Mouse (Mus musculus): ENCODE measurements around the gene Usp54. TPM values are rescaled to one million over a fixed set of nuclear protein-coding genes. Genes with fewer than 3 reads are reported as not detected.

Usp54 gene
- polyA plus RNA-seq, 1 experiment from 2014 or later = 21.0 TPM

- Histone ChIP-seq H3K9ac (ENCODE audit: low read length) (no peak overlapping the region), H3K27ac (ENCODE audit: low read depth, low read length) (no peak overlapping the region), H3K4me3 (ENCODE audit: low read depth, low read length) (no peak overlapping the region), H3K36me3 (ENCODE audit: control insufficient read depth, insufficient read depth, low read length) (no peaks in the 10 kb centered on the region; the same call in 1 of the 2 replicates), H3K4me2 (ENCODE audit: low read depth, low read length, severe bottlenecking) (no peak overlapping the region), H3K9me3 (ENCODE audit: control insufficient read depth, low read length) (no peaks in the 10 kb centered on the region), H3K27me3 (ENCODE audit: control insufficient read depth, insufficient read depth, low read length) (no peaks in the 10 kb centered on the region), H3K4me1 (replicated peaks; ENCODE audit: control insufficient read depth, insufficient read depth, low read length) (no peaks in the 10 kb centered on the region)
- ATAC-seq (replicated peaks; ENCODE audit: low FRiP score) = no peak
- peak; percentile 65 for DNase-seq (ENCODE audit: low spot score)
- WGBS = 86% methylated on average over 2 of the region's 2 CpGs
Measured at GRCm38 (mm10) chr14:20672990-20673389, 32.1 kb upstream of the Usp54 start.

- Histone ChIP-seq H3K27ac (ENCODE audit: low read depth, low read length) (no peak within 1 kb of the TSS), H3K9me3 (ENCODE audit: control insufficient read depth, low read length) (no peaks in the 10 kb centered on the region), H3K36me3 (ENCODE audit: control insufficient read depth, insufficient read depth, low read length) (no peaks in the 10 kb centered on the region), H3K27me3 (ENCODE audit: control insufficient read depth, insufficient read depth, low read length) (no peaks in the 10 kb centered on the region), H3K4me1 (replicated peaks; ENCODE audit: control insufficient read depth, insufficient read depth, low read length) (no peaks in the 10 kb centered on the region), H3K4me3 (ENCODE audit: low read depth, low read length) (no peak within 1 kb of the TSS), H3K4me2 (ENCODE audit: low read depth, low read length, severe bottlenecking) (no peak within 1 kb of the TSS), H3K9ac (ENCODE audit: low read length) (no peak within 1 kb of the TSS)
- ATAC-seq (replicated peaks; ENCODE audit: low FRiP score) = no peak
- no peak for DNase-seq (ENCODE audit: low spot score)
- 83% methylated on average over 8 of the region's 8 CpGs for WGBS
Measured at GRCm38 (mm10) chr14:20668154-20668810, 27.4 kb upstream of the Usp54 start, which contains the start of gene Synpo2l. Gene Synpo2l (minus strand): TSS chr14:20668354.

- ATAC-seq (replicated peaks; ENCODE audit: low FRiP score) (no peak), DNase-seq (ENCODE audit: low spot score) (no peak)
- no peaks in the 10 kb centered on the region for H3K9me3 ChIP-seq (ENCODE audit: control insufficient read depth, low read length)
- no peaks in the 10 kb centered on the region for H3K4me1 ChIP-seq (replicated peaks; ENCODE audit: control insufficient read depth, insufficient read depth, low read length)
- 76% methylated on average over 1 of the region's 1 CpGs for WGBS
- H3K9ac ChIP-seq (ENCODE audit: low read length) = no peak overlapping the region
- no peak overlapping the region for H3K27ac ChIP-seq (ENCODE audit: low read depth, low read length)
- H3K36me3 ChIP-seq (ENCODE audit: control insufficient read depth, insufficient read depth, low read length) = no peaks in the 10 kb centered on the region
- no peak overlapping the region for H3K4me2 ChIP-seq (ENCODE audit: low read depth, low read length, severe bottlenecking)
- H3K4me3 ChIP-seq (ENCODE audit: low read depth, low read length) = no peak overlapping the region
- peaks cover under 1% of the 10 kb centered on the region; the same call in 1 of the 2 replicates for H3K27me3 ChIP-seq (ENCODE audit: control insufficient read depth, insufficient read depth, low read length)
Measured at GRCm38 (mm10) chr14:20667469-20667868, 26.6 kb upstream of the Usp54 start.

- no peak overlapping the region for H3K4me3 ChIP-seq (ENCODE audit: low read depth, low read length)
- no peak for ATAC-seq (replicated peaks; ENCODE audit: low FRiP score)
- no peak overlapping the region for H3K27ac ChIP-seq (ENCODE audit: low read depth, low read length)
- no peak for DNase-seq (ENCODE audit: low spot score)
- H3K9me3 ChIP-seq (ENCODE audit: control insufficient read depth, low read length) = no peaks in the 10 kb centered on the region
- H3K4me2 ChIP-seq (ENCODE audit: low read depth, low read length, severe bottlenecking) = no peak overlapping the region
- H3K27me3 ChIP-seq (ENCODE audit: control insufficient read depth, insufficient read depth, low read length) = peaks cover 2% of the 10 kb centered on the region; the same call in 1 of the 2 replicates
- H3K36me3 ChIP-seq (ENCODE audit: control insufficient read depth, insufficient read depth, low read length) = no peaks in the 10 kb centered on the region
- peaks cover 6% of the 10 kb centered on the region for H3K4me1 ChIP-seq (replicated peaks; ENCODE audit: control insufficient read depth, insufficient read depth, low read length)
- H3K9ac ChIP-seq (ENCODE audit: low read length) = no peak overlapping the region
- 54% methylated on average over 3 of the region's 3 CpGs for WGBS
Measured at GRCm38 (mm10) chr14:20664436-20664835, 23.6 kb upstream of the Usp54 start.

GRCm38 (mm10) chr14:20663601-20664000 lies 22.7 kb upstream of the Usp54 start:
- Histone ChIP-seq H3K9me3 (ENCODE audit: control insufficient read depth, low read length) (no peaks in the 10 kb centered on the region), H3K4me1 (replicated peaks; ENCODE audit: control insufficient read depth, insufficient read depth, low read length) (peaks cover 6% of the 10 kb centered on the region), H3K4me2 (ENCODE audit: low read depth, low read length, severe bottlenecking) (no peak overlapping the region), H3K9ac (ENCODE audit: low read length) (no peak overlapping the region), H3K27me3 (ENCODE audit: control insufficient read depth, insufficient read depth, low read length) (peaks cover 2% of the 10 kb centered on the region; the same call in 1 of the 2 replicates), H3K4me3 (ENCODE audit: low read depth, low read length) (no peak overlapping the region), H3K27ac (ENCODE audit: low read depth, low read length) (no peak overlapping the region), H3K36me3 (ENCODE audit: control insufficient read depth, insufficient read depth, low read length) (no peaks in the 10 kb centered on the region)
- 69% methylated on average over 2 of the region's 2 CpGs for WGBS
- ATAC-seq (replicated peaks; ENCODE audit: low FRiP score) (no peak), DNase-seq (ENCODE audit: low spot score) (no peak)

- no peak overlapping the region for H3K4me2 ChIP-seq (ENCODE audit: low read depth, low read length, severe bottlenecking)
- H3K4me3 ChIP-seq (ENCODE audit: low read depth, low read length) = no peak overlapping the region
- no peak overlapping the region for H3K27ac ChIP-seq (ENCODE audit: low read depth, low read length)
- H3K27me3 ChIP-seq (ENCODE audit: control insufficient read depth, insufficient read depth, low read length) = peaks cover 2% of the 10 kb centered on the region; the same call in 1 of the 2 replicates
- 86% methylated on average over 3 of the region's 3 CpGs for WGBS
- peaks cover 6% of the 10 kb centered on the region for H3K4me1 ChIP-seq (replicated peaks; ENCODE audit: control insufficient read depth, insufficient read depth, low read length)
- no peak overlapping the region for H3K9ac ChIP-seq (ENCODE audit: low read length)
- ATAC-seq (replicated peaks; ENCODE audit: low FRiP score) (no peak), DNase-seq (ENCODE audit: low spot score) (no peak)
- H3K36me3 ChIP-seq (ENCODE audit: control insufficient read depth, insufficient read depth, low read length) = no peaks in the 10 kb centered on the region
- no peaks in the 10 kb centered on the region for H3K9me3 ChIP-seq (ENCODE audit: control insufficient read depth, low read length)
Measured at GRCm38 (mm10) chr14:20662740-20663139, 21.9 kb upstream of the Usp54 start.

- peaks cover 2% of the 10 kb centered on the region; the same call in 1 of the 2 replicates for H3K27me3 ChIP-seq (ENCODE audit: control insufficient read depth, insufficient read depth, low read length)
- H3K4me1 ChIP-seq (replicated peaks; ENCODE audit: control insufficient read depth, insufficient read depth, low read length) = peaks cover 6% of the 10 kb centered on the region
- H3K9me3 ChIP-seq (ENCODE audit: control insufficient read depth, low read length) = no peaks in the 10 kb centered on the region
- H3K4me2 ChIP-seq (ENCODE audit: low read depth, low read length, severe bottlenecking) = peak overlapping the region; percentile 88
- no peak overlapping the region; the same call in 1 of the 2 replicates for H3K27ac ChIP-seq (ENCODE audit: low read depth, low read length)
- no peaks in the 10 kb centered on the region for H3K36me3 ChIP-seq (ENCODE audit: control insufficient read depth, insufficient read depth, low read length)
- H3K4me3 ChIP-seq (ENCODE audit: low read depth, low read length) = peak overlapping the region; percentile 47
- 9% methylated on average over 19 of the region's 19 CpGs for WGBS
- DNase-seq (ENCODE audit: low spot score) (peak; percentile 57), ATAC-seq (replicated peaks; ENCODE audit: low FRiP score) (peak; percentile 29)
- peak overlapping the region; percentile 63 for H3K9ac ChIP-seq (ENCODE audit: low read length)
Measured at GRCm38 (mm10) chr14:20661661-20662331, 20.9 kb upstream of the Usp54 start.

GRCm38 (mm10) chr14:20660827-20661660 lies 20.2 kb upstream of the Usp54 start:
- Histone ChIP-seq H3K36me3 (ENCODE audit: control insufficient read depth, insufficient read depth, low read length) (no peaks in the 10 kb centered on the region), H3K4me2 (ENCODE audit: low read depth, low read length, severe bottlenecking) (peak overlapping the region; percentile 88), H3K27me3 (ENCODE audit: control insufficient read depth, insufficient read depth, low read length) (peaks cover 2% of the 10 kb centered on the region; the same call in 1 of the 2 replicates)

More at GRCm38 (mm10) chr14:20660827-20661660, 20.2 kb upstream of the Usp54 start:
- Histone ChIP-seq H3K4me1 (replicated peaks; ENCODE audit: control insufficient read depth, insufficient read depth, low read length) (peaks cover 6% of the 10 kb centered on the region), H3K9ac (ENCODE audit: low read length) (peak overlapping the region; percentile 63), H3K4me3 (ENCODE audit: low read depth, low read length) (peak overlapping the region; percentile 47), H3K9me3 (ENCODE audit: control insufficient read depth, low read length) (no peaks in the 10 kb centered on the region), H3K27ac (ENCODE audit: low read depth, low read length) (no peak overlapping the region)
- 1% methylated on average over 52 of the region's 52 CpGs for WGBS
- DNase-seq (ENCODE audit: low spot score) (peak; percentile 94), ATAC-seq (replicated peaks; ENCODE audit: low FRiP score) (peak; percentile 83)
